Mouse (Mus musculus) spleen, adult 2 months (tissue): ENCODE results near the gene Usp47.

ENCODE experiments used
- CTCF ChIP-seq: fragments of 200-500 bp; IDR thresholded peaks from 2 replicates; pipeline ENCODE4 v1.5.1; 2011; ENCODE audit warnings: mild to moderate bottlenecking, inconsistent platforms; ENCODE audit not compliant: insufficient read depth, insufficient read length, insufficient replicate concordance; ENCODE audit errors: extremely low read depth
- POLR2A ChIP-seq: fragments of 200-500 bp; IDR thresholded peaks from 2 replicates; pipeline ENCODE4 v1.6.1; 2011; ENCODE audit warnings: low read depth, low read length, inconsistent platforms

DNA sequence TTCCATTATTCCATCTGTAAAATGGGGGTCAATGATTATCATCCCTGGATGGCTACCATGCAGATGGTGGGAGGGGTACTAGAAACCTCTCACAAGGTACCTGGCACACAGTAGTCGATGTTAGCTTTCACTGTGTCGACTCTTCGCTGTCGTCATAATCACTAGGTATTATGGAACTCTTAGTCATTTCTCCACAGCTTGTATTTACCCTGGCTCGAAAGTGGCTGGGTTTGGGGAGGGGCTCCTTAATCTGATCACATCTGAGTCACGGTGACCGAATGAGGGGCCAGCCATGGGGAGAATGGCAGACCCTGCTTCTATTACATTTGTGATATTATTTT lies 114.8 kb downstream of the Usp47 start:
- TF ChIP-seq POLR2A (no peak), CTCF (no peak)
